10 mouse cellular contexts compared by ENCODE assay signal in the genomic region with DNA sequence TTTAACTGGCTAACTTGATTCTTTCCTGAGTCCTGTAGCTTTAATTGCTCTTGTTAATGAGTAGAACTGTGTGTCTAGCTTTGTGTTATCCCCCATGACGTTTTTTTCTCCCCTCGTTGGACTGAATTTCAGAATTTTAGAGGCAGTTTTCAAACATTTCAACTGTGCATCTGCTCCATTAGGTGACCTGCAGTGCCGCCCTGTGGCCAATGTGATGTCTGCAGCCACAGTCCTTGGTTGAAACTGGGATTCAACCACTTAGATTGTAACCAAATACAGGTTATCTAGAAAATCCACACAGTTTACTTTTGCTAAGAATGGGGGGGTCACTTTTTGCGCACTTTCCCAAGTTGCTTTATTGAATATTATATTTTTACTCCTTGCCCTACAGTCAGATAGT.
DNase-seq lines count a peak whose midpoint lies in the region; ATAC-seq lines count a peak whose summit lies in the region.
"Had no signal": no experiment of that assay in that cellular context is flagged by ENCODE, and none has a peak within 500 bp of the region (broad histone marks: within the 10 kb centered on the region; RNA-seq: fewer than 3 reads in every experiment).

No protein-coding gene starts in this region.

- H3K4me3 ChIP-seq in midbrain, embryonic 11.5 days (ENCODE audit: low read depth, low read length) = no peak overlapping the region
- H3K4me3 ChIP-seq in midbrain, embryonic 16.5 days (ENCODE audit: low read depth, low read length) = no peak overlapping the region
- no peak overlapping the region for H3K4me3 ChIP-seq in forebrain, embryonic 16.5 days (replicated peaks; ENCODE audit: low read length)
- H3K4me3 ChIP-seq in liver, embryonic 11.5 days (ENCODE audit: low read depth, low read length) = no peak overlapping the region
- H3K4me3 ChIP-seq: erythroblast, embryonic 14.5 days; myocyte had no signal

- no peak for ATAC-seq in midbrain, embryonic 11.5 days (ENCODE audit: low FRiP score)
- no peak for ATAC-seq in midbrain, embryonic 16.5 days
- ATAC-seq in forebrain, embryonic 16.5 days = peak; percentile 46
- ATAC-seq in liver, embryonic 11.5 days (replicated peaks; ENCODE audit: low FRiP score) = no peak

- no peak overlapping the region for H3K4me2 ChIP-seq in midbrain, embryonic 11.5 days
- no peak overlapping the region for H3K4me2 ChIP-seq in midbrain, embryonic 16.5 days (ENCODE audit: low read length)
- H3K4me2 ChIP-seq in forebrain, embryonic 16.5 days (ENCODE audit: low read length) = no peak overlapping the region
- H3K4me2 ChIP-seq in liver, embryonic 11.5 days = no peak overlapping the region

- no peaks in the 10 kb centered on the region for H3K4me1 ChIP-seq in midbrain, embryonic 11.5 days (ENCODE audit: control insufficient read depth, insufficient read depth, low read length)
- H3K4me1 ChIP-seq in midbrain, embryonic 16.5 days (ENCODE audit: control insufficient read depth, insufficient read depth, low read length) = no peaks in the 10 kb centered on the region
- peaks cover 4% of the 10 kb centered on the region; the same call in 1 of the 2 replicates for H3K4me1 ChIP-seq in forebrain, embryonic 16.5 days (replicated peaks; ENCODE audit: control insufficient read depth, insufficient read depth, low read length)
- no peaks in the 10 kb centered on the region; the same call in 1 of the 2 replicates for H3K4me1 ChIP-seq in liver, embryonic 11.5 days (replicated peaks; ENCODE audit: control insufficient read depth, insufficient read depth, low read length)

- peak; percentile 97 for DNase-seq in midbrain, embryonic 11.5 days (ENCODE audit: low spot score, missing footprints)
- DNase-seq in c-Kit-positive CD71-negative TER-119-negative erythroid progenitor cells, embryonic 14.5 days (ENCODE audit: low read depth) = peak; percentile 55
- DNase-seq in kidney, adult 8-10 months = peak; percentile 30 to 78
- peak; percentile 55 for DNase-seq in liver, embryonic 11.5 days (ENCODE audit: low spot score)
- peak; percentile 57 for DNase-seq in ovary, postnatal 36 days (ENCODE audit: low spot score)
- peak; percentile 68 to 76 for DNase-seq in thymus, postnatal 36 days

- H3K27ac ChIP-seq in midbrain, embryonic 11.5 days (ENCODE audit: low read depth, low read length) = no peak overlapping the region
- no peak overlapping the region for H3K27ac ChIP-seq in midbrain, embryonic 16.5 days (ENCODE audit: low read length)
- no peak overlapping the region for H3K27ac ChIP-seq in forebrain, embryonic 16.5 days (ENCODE audit: low read length)
- no peak overlapping the region for H3K27ac ChIP-seq in liver, embryonic 11.5 days (ENCODE audit: low read depth, low read length)

- H3K36me3 ChIP-seq in midbrain, embryonic 11.5 days (ENCODE audit: control insufficient read depth, insufficient read depth, low read length) = no peaks in the 10 kb centered on the region
- no peaks in the 10 kb centered on the region for H3K36me3 ChIP-seq in midbrain, embryonic 16.5 days (ENCODE audit: control insufficient read depth, insufficient read depth, low read length)
- no peaks in the 10 kb centered on the region for H3K36me3 ChIP-seq in forebrain, embryonic 16.5 days (ENCODE audit: control insufficient read depth, insufficient read depth)
- no peaks in the 10 kb centered on the region for H3K36me3 ChIP-seq in liver, embryonic 11.5 days (ENCODE audit: control insufficient read depth, insufficient read depth, low read length)

- H3K9me3 ChIP-seq in midbrain, embryonic 11.5 days (ENCODE audit: control insufficient read depth, low read length) = no peaks in the 10 kb centered on the region
- no peaks in the 10 kb centered on the region for H3K9me3 ChIP-seq in midbrain, embryonic 16.5 days (replicated peaks; ENCODE audit: control insufficient read depth, low read length, poor library complexity, severe bottlenecking)
- no peaks in the 10 kb centered on the region for H3K9me3 ChIP-seq in forebrain, embryonic 16.5 days (ENCODE audit: control insufficient read depth, low read length)
- H3K9me3 ChIP-seq in liver, embryonic 11.5 days (ENCODE audit: control insufficient read depth, low read length) = no peaks in the 10 kb centered on the region

- 7% methylated on average over 4 of the region's 4 CpGs for WGBS in midbrain, embryonic 11.5 days
- WGBS in midbrain, embryonic 16.5 days = 1% methylated on average over 4 of the region's 4 CpGs
- WGBS in forebrain, embryonic 16.5 days = 2% methylated on average over 4 of the region's 4 CpGs
- WGBS in liver, embryonic 11.5 days = 3% methylated on average over 4 of the region's 4 CpGs

- H3K27me3 ChIP-seq in midbrain, embryonic 11.5 days (ENCODE audit: control insufficient read depth, insufficient read depth, low read length) = no peaks in the 10 kb centered on the region
- no peaks in the 10 kb centered on the region for H3K27me3 ChIP-seq in midbrain, embryonic 16.5 days (ENCODE audit: control insufficient read depth, insufficient read depth, low read depth, low read length)
- H3K27me3 ChIP-seq in forebrain, embryonic 16.5 days (replicated peaks; ENCODE audit: control insufficient read depth, insufficient read depth, low read length) = no peaks in the 10 kb centered on the region
- H3K27me3 ChIP-seq in liver, embryonic 11.5 days (replicated peaks; ENCODE audit: control insufficient read depth, insufficient read depth, low read length) = no peaks in the 10 kb centered on the region

- H3K9ac ChIP-seq in midbrain, embryonic 11.5 days (ENCODE audit: low read length) = no peak overlapping the region
- no peak overlapping the region for H3K9ac ChIP-seq in midbrain, embryonic 16.5 days (ENCODE audit: low read depth, low read length)
- H3K9ac ChIP-seq in forebrain, embryonic 16.5 days (replicated peaks; ENCODE audit: low read depth, low read length) = no peak overlapping the region
- H3K9ac ChIP-seq in liver, embryonic 11.5 days (ENCODE audit: low read depth, low read length) = no peak overlapping the region
